Mouse (Mus musculus) cortical plate, adult 2 months (tissue): ENCODE results near the gene Mtm1. TPM values are rescaled to one million over a fixed set of nuclear protein-coding genes. Genes with fewer than 3 reads are reported as not detected.

Experiments
- H3K27ac ChIP-seq: fragments of 200-500 bp; 2 replicates; pipeline ENCODE4 v1.5.1; 2012; ENCODE audit warnings: low read length, control low read depth, inconsistent platforms; ENCODE audit not compliant: insufficient read depth
- H3K4me1 ChIP-seq: fragments of 200-500 bp; 2 replicates; pipeline ENCODE4 v1.6.1; 2011; ENCODE audit warnings: low read length; ENCODE audit not compliant: control insufficient read depth, insufficient read depth
- H3K4me3 ChIP-seq: fragments of 200-500 bp; 2 replicates; pipeline ENCODE4 v1.5.1; 2011; ENCODE audit warnings: mild to moderate bottlenecking, low read length, control low read depth; ENCODE audit not compliant: insufficient read depth
- CTCF ChIP-seq: fragments of 200-500 bp; IDR thresholded peaks from 2 replicates; pipeline ENCODE4 v1.5.1; 2011; ENCODE audit warnings: mild to moderate bottlenecking, control low read depth, low read length; ENCODE audit not compliant: insufficient read depth; ENCODE audit errors: extremely low read depth
- POLR2A ChIP-seq: fragments of 200-500 bp; IDR thresholded peaks from 2 replicates; pipeline ENCODE4 v1.6.1; 2011; ENCODE audit warnings: mild to moderate bottlenecking, low read length, control low read depth; ENCODE audit not compliant: insufficient read depth; ENCODE audit errors: extremely low read depth
- polyA plus RNA-seq: library from polyadenylated mRNA; depleted of rRNA; stranded (reverse); fragments of >200 nt; gene quantifications from 2 replicates; pipeline ENCODE4 v1.2.3, GENCODE M21; 2012

Mtm1 gene
- polyA plus RNA-seq, 1 experiment: 6.0 TPM

DNA sequence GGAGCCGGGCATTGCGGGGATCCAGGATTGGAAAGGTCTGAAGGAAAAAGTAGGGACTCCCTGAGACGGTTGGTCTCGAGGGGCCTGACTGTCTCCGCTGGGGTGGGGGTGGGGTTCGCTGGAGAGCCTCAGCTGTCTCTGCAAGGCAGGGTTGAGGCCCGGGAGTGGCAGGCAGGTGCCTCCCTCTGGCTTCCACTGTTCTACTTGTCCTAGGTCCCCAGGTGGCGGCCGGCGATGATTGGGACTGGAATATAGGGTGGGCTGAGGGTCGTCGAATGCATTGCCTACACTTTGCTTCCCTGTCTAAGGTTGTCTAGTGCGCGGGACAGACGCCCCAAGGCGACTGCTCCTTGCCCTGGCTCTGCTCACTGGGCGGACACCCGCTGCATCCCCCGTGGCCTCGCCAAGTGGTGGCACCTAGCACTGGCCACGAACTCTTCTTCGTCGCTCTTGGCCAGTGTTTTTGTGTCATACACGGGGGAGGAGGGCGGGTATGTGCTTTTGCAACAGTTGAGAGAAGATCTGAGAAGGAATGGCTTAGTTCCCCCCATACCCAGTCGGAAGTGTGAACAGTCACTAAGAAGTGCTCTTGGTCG is 4.6 kb downstream of the Mtm1 start:
- Histone ChIP-seq H3K27ac (no peak overlapping the region), H3K4me1 (no peaks in the 10 kb centered on the region; the same call in 1 of the 2 replicates), H3K4me3 (peak overlapping the region; percentile 78)
- TF ChIP-seq CTCF (no peak), POLR2A (no peak)

DNA sequence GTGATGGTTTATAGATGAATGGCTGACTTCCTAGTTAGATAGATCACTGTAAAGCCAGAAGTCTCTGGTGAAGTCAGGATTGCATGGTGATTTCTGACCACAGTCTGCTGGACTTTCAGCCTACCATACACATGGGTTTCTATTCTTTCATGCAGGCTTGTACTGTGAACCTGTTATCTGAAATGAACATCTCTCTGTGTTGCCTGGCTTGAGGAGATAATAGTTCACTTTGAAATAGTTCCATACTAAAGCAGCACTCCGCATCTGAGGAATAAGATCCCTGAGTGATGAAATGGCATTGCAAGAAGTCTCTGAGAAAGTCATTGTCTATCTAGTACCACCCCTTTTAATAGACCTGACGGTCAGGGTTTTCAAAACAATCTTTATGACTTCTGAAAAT is 6.3 kb downstream of the Mtm1 start:
- no peak for TF ChIP-seq POLR2A
- TF ChIP-seq CTCF: no peak
- Histone ChIP-seq H3K4me3 (no peak overlapping the region), H3K27ac (no peak overlapping the region), H3K4me1 (no peaks in the 10 kb centered on the region; the same call in 1 of the 2 replicates)

GRCm38 (mm10) chrX:71218853-71219252 is 8.3 kb downstream of the Mtm1 start:
- H3K27ac ChIP-seq: no peak overlapping the region
- no peak overlapping the region for H3K4me3 ChIP-seq
- H3K4me1 ChIP-seq: no peaks in the 10 kb centered on the region; the same call in 1 of the 2 replicates
- TF ChIP-seq CTCF (no peak), POLR2A (no peak)

- no peak overlapping the region for H3K27ac ChIP-seq
- TF ChIP-seq CTCF (no peak), POLR2A (no peak)
- H3K4me1 ChIP-seq: no peaks in the 10 kb centered on the region
- H3K4me3 ChIP-seq: no peak overlapping the region
These were observed 10.3 kb downstream of the Mtm1 start for GRCm38 (mm10) chrX:71220896-71221295.

- no peaks in the 10 kb centered on the region for H3K4me1 ChIP-seq
- no peak overlapping the region for H3K4me3 ChIP-seq
- TF ChIP-seq CTCF: no peak
- no peak for TF ChIP-seq POLR2A
- H3K27ac ChIP-seq: no peak overlapping the region
These were observed 12.3 kb downstream of the Mtm1 start for GRCm38 (mm10) chrX:71222648-71223408.

DNA sequence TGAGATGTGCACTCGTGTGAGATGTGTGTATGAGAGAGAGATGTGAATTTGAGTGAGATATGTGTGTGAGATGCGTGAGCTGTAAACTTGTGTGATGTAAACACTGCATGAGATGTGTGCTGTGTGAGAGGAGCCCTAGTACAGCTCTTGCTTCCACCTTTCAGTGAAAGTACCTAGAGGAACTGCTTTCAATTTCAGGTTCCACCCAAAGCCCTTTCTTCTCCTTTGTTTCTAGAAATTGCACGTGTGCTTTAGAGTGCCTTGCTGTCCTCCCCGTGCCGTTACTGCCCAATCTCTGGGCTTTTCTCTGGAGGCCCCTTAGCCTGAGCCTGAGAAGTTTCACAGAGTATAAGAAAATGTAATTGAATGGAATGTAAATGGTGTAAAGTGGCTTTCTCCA is 16.3 kb downstream of the Mtm1 start:
- Histone ChIP-seq H3K4me3 (no peak overlapping the region), H3K27ac (no peak overlapping the region), H3K4me1 (no peaks in the 10 kb centered on the region)
- TF ChIP-seq CTCF: no peak
- no peak for TF ChIP-seq POLR2A

- TF ChIP-seq POLR2A (no peak), CTCF (no peak)
- H3K4me3 ChIP-seq: no peak overlapping the region
- no peaks in the 10 kb centered on the region for H3K4me1 ChIP-seq
- no peak overlapping the region for H3K27ac ChIP-seq
These were observed 17.6 kb downstream of the Mtm1 start for GRCm38 (mm10) chrX:71228200-71228599.

DNA sequence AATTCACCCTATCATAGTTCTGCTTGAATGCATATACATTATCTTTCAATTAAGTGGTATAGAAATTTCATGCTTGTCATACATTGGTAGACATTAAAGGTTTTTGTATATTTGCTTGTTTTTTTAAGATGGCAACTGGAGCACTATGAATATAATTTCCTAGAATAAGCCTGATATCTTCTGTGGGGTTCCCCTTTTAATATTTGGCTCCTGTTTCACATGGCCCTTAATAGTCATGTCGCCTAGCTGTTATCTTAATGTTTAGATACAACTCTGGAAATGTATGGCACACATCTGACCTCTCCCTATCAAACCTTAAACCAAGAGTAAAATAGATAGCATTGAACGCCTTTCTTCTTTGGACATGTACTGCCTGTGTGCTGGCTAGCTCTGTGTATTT is 20.3 kb downstream of the Mtm1 start:
- H3K4me1 ChIP-seq: no peaks in the 10 kb centered on the region
- H3K4me3 ChIP-seq: no peak overlapping the region
- H3K27ac ChIP-seq: no peak overlapping the region
- TF ChIP-seq CTCF: no peak
- no peak for TF ChIP-seq POLR2A

DNA sequence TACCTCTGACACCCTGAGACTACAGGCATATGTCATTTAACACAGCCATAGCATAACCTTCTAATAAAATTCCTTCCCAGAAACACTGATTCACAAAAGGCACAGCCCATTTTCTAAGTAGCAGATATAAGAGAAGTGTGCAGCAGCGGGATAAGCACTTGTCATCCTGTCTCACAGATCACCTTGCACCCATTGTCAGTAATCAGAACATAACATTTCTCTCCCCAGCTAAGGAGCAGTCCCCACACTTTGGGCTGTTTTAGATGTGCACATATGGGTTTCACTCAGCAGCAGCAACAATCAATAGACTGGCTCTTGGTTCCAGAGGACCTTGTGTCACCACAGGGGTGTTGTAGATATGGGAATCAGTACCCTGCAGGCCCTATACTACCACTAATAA is 45.9 kb downstream of the Mtm1 start:
- TF ChIP-seq CTCF (no peak), POLR2A (no peak)
- no peak overlapping the region for H3K27ac ChIP-seq

GRCm38 (mm10) chrX:71260857-71261256 is 50.3 kb downstream of the Mtm1 start:
- no peak overlapping the region for H3K4me3 ChIP-seq
- H3K27ac ChIP-seq: no peak overlapping the region
- no peak for TF ChIP-seq POLR2A
- no peaks in the 10 kb centered on the region for H3K4me1 ChIP-seq

More for the DNA sequence above, 45.9 kb downstream of the Mtm1 start:
- no peaks in the 10 kb centered on the region for H3K4me1 ChIP-seq
- no peak overlapping the region for H3K4me3 ChIP-seq

DNA sequence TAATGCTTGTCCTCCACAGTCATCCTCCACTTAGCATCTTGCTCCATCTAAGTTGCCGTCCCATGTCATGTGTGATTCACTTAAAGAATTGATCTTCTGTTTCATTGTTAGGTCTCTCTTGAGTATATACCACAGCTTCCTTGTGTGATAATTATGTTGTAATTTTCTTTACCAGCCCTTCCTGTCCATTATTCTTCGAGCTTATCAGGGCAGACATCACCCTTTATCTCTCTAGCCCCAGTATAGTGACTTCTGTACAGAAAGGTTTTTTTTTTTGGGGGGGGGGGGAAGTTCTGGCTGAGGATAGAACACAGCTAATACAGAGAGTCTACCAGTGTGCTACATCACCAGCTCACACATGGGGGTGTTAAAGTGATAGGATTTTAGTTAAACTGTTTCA is 53.7 kb downstream of the Mtm1 start:
- H3K27ac ChIP-seq: no peak overlapping the region
- H3K4me1 ChIP-seq: no peaks in the 10 kb centered on the region
- no peak for TF ChIP-seq POLR2A
- no peak for TF ChIP-seq CTCF
- no peak overlapping the region for H3K4me3 ChIP-seq
